Mouse (Mus musculus) frontal cortex, postnatal 10 days (tissue): ENCODE results near the gene Arhgap15.

ENCODE experiments used
- DNase-seq, 2 experiments: peaks; one replicate each; pipeline ENCODE4 v3.0.0; 2022; ENCODE audit warnings: low spot score in 2 of 2, mixed read lengths in 1 of 2

Arhgap15 gene

DNA sequence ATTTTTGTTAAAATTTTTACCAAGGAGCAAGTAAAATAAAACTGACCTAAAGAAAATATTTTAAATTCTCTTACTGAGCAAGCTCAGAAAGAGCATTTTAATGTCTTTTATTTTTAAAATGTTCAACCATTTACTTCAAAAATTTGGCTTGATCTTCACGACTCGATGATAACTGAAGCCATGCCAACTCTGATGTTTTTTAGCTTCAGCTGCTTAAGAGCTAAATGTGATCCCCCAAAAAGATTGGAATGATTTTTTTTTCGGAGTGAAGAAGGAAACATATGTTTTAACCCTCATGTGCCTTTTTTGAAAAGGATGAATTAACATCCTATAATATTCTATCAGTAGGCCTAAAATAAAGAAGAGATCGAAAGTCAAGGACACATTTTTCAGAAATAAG is 605.0 kb downstream of the Arhgap15 start:
- DNase-seq = no peak

DNA sequence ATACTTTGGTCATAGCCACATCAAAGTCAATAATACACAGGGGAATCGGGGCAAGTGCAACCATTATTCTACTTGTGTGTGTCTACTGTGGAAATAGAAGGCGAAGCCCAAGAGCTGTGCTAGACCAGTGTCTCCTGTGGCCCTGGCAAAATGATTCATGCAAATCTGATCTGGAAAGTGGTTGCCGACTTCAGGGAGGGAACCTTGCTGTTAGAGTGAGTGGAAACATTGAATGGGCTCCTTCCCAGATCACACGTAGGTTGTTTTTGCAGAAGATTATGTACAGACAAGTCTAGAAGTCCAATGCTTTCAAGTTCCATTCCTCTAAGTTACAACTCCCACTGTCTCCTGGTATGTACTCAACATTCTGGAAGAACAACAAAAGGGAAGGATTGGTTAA is 606.2 kb downstream of the Arhgap15 start:
- no peak for DNase-seq

GRCm38 (mm10) chr2:44355316-44355715 is 606.7 kb downstream of the Arhgap15 start:
- DNase-seq = no peak

DNA sequence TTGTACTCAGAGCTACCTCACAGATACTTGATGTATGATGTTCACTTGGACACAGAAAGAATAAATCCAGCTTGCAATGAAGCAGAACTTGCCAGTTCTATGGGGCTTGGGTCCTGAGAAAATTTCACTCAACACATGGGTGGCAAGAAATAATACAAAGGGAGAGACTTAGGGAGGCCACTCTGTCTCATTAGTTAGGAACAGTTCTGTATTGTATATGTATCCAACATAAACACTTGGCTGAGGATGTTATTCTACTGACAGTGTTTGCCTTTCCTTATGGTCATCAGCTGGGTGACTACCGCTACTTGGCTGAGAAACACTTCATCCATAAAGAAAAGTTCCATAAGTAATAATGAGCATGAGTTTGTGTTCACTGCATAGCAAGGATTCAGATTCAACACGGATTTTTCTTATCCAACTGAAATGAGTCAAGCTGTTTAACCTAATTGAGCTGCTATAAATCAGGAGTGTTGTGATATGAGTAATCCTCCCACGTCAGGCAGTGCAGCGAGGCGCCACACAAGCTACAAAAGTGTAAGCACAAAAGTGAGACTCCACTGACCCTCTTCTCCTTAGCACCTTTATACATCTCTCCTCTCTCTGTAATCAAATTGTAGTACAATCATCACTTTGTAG is 607.7 kb downstream of the Arhgap15 start:
- no peak for DNase-seq

DNA sequence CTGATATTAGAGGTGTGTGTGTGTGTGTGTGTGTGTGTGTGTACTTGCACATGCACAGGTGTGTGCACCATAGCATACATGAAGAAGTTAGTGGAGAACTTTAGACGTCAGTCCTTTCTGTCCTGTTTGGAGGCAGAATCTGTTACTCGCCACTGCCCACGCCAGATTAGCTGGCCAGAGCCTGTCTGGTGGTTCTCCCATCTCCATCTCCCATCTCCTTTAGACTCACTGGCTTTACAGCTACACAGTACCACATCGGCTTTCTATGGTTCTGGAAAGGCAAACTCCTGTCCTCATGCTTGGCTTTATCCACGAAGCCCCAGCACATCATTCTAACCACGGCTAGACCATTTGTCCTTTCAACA is 608.2 kb downstream of the Arhgap15 start:
- no peak for DNase-seq

DNA sequence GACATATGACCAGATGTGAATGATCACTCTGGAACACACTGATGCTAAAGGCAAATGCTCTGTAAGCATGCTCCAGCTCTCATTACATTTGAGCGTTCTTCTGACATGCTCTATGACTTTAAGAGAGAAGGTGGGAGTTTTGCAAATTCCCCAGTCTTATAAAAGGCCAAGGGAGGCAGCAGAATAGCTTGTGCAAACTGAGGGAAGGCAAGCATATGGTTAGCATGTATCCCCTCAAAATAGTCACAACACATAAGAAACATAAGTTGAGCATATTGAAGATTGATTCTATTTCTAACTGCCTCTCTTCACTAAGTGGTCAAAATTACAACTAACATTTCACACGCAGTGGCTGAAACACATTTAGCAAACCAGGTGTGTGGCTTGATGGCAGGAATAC is 631.6 kb downstream of the Arhgap15 start:
- DNase-seq = no peak

DNA sequence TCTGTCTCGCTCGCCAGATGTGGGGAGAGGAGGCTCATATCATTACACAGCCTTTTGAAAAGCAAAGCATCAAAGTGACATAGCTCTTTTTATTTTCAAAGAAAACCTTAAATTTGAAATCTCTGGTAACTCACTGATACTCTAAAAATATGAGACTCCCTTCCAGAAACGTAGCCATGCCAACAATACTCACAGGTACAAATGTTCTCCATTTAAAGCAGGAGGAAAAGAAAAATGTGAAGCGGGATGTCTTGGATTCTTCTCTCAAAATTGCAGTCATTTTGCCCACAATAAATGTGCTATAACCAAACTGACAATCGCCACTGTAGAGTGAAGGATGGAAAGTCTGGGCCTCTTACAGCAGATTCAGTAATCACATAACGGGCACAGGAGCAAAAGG is 635.9 kb downstream of the Arhgap15 start:
- DNase-seq = no peak

GRCm38 (mm10) chr2:44389556-44389955 is 640.9 kb downstream of the Arhgap15 start:
- DNase-seq = no peak

DNA sequence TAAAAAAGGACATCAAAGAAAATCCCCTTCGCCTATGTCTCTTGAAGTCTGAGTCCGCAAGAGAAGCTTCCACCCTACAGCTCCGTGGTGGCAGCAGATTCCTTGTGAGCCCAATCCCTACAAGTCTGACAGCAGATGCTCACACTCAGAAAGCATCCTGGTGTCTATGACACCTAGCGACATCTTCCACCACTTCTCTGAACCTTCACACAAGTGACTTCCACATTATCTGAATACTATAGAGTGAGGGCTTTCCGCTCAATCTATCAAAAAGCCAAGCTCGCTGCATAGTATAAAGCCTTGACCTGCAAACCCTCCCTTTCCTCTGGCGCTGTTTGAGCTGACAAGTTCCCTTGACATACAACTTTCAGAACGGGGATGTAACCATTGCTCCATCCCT is 645.2 kb downstream of the Arhgap15 start:
- no peak for DNase-seq

DNA sequence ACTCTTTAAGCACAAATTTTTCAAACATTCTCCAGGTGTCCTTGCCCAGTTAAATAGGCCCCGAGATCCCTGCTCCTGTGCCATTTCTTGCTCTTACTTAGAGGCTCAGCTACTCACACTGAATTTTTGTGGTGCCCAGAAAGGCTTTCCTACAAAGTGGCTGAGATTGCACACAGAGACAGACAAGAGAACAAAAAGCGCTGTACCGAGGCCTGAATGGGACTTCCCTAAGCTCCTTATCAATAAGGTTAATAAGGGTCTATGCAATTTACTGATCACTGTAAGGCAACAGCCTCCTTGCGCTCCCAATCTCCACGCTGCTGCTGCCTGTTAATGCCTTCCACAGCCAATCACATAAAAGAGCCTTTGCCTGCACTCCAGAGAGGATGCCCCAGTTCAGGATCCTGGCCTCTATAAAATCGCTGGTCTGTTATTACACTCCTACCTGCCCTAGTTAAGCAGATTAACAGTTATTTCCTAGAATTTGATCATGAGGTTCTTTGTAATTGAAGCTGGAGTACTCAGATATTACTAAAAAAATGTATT is 646.4 kb downstream of the Arhgap15 start:
- no peak for DNase-seq

DNA sequence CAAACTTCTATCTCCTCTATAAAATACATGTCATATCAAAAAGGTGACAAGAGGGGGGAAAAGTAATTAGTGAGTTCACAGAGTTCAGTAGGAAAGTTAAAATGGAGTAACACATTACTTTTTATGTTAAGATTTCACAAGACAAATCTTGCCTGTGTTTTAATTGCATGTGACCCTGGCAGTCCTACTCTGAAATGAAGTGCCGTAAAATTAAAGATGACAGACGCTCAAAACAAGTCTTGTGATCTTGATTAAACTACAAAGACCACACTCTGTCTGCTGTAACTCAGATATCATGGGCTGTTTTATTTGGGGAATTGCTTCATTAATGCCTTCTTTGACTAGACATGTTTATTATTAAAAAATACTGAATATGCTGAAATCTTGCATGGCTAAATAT is 647.0 kb downstream of the Arhgap15 start:
- no peak for DNase-seq

GRCm38 (mm10) chr2:44397209-44397608 is 648.6 kb downstream of the Arhgap15 start:
- DNase-seq = no peak

DNA sequence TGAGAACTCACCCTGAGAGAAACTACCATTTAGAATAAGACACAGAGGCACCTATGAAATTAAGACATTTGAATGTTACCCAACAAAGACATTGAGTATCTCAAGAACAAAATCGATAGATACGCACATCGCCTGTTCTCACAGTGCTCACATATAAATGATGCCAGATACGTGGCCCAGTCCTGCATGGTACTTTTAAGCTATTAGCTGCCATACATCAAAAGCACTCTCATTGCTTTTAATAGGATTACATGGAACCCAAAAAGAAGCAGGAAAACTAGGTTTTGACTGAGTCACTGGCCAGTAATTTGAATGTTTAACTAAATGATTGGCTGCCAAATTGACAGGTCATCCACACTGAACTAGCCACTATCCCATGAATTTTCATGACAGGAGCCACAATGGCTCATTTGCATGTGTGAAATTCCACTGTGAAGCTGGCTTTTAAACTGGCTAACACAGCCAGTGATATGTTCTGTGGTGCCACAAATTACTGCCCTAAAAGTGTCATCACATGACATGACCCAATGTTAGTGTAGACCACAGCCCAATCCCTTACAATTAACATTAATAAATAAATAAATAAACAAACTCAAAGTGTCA is 649.2 kb downstream of the Arhgap15 start:
- no peak for DNase-seq

DNA sequence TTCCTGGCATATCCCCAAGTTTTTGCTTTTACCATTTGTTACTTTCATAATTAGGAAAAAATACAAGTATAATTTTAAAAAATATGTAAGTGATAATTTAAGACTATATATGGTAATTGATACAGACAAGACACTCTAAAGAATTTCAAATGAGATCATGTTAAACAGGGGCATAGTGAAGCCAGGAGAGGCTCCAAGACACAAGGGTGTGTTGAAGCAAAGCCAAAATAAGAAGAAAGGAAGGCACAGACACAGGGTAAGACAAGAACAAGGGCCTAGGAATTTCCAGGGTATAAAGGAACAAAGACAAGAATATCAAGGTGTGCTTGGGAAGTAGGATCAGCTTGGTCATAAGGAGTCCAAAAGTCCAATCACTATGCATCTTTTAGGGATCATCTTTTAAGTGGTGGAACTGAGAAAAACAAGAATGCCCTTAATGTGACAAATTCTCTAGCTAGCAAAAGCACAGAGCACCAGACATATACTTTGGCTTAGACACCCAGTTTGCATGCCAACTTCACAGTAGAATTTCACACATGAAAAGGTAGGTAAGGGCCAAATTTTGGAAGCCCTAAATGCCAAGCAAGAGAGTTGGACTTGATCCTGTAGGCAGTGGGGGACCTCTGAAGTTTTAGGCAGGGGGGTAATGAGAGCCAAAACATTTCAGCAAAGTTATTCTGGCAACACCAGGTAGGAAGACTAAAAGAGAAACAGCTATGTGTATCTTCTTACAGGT is 650.7 kb downstream of the Arhgap15 start:
- no peak for DNase-seq

DNA sequence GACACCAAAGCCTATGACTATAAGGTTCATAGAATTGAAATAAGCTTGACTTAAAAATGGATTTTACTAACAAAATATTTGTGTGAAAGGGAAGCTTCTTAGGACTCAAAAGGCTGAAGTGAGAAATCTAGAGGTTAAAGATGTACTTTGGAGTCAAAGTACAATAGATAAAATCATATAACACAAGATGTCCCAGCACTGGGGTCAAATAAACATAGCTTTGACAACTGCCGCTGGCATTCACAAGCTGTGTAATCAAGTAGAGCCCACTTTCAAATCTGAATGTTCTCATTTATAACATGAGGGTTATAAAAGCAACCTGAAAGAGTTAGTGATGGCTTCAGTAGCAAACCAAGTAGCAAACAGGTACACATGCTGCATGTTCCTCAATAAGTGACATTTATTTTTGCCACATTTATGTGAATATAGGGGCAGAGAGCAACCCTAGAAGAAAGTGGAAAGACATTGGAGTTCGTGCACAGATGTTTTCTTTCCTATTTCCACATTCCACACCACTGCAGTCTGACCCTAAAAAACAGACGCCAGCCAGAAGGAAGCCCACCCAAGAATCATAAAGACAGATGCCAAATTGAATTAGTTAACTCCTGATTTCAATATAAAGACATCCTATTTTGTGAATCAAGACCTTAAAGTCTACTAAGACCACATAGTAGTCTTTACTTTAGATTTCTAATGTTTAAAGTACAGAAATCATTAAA is 653.2 kb downstream of the Arhgap15 start:
- no peak for DNase-seq

GRCm38 (mm10) chr2:44411660-44412059 is 663.0 kb downstream of the Arhgap15 start:
- no peak for DNase-seq

DNA sequence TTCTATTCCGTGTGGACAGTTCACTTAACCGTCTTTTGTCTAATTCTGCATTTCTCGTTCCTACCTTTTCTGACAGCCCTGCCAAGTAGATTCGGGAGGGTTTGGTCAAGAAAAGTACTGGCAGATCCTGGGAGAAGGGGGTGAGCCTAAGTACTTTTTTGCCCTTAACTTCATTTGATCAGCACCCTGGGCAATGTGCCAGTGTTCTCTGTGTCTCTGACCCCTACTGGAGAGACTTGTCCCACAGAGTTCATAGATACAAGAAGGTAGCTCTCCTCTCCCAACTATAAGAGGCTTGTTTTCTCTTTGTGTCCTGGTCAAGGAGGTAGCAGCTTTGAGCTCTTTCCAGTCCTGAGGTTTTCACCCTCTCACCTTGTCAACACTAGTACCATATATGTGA is 667.7 kb downstream of the Arhgap15 start:
- DNase-seq = no peak

DNA sequence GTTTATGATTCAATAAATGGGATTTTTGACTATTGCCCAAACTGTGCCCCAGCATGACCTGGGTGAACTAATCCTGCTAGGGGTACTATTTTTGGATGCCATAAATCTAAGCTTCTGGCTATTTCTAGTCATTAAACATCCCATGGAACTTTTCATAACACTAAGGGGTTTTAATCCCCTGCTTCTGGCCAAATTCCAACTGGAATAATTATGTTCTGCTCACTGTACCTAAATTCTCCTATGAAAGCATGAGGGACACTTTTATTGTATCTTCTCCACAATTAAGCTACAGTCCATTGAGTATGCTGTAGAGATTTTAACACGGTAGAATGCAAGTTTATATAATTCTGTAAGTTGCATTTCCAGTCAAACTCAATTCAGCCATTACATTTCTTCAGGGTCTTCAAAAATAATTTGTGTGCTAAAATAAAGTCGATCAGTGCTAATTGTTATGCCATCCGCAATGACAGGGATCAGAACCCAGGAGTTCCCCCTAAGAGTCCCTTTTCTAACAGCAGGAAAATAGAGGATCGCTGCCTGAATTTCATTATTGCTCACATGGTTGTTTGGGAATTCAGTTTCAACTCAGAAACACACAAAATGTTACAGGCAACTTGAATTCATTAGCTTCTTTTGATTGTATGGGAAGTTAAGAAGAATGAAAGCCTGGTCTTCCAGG is 671.1 kb downstream of the Arhgap15 start:
- DNase-seq = no peak

GRCm38 (mm10) chr2:44430521-44430920 is 681.9 kb downstream of the Arhgap15 start:
- DNase-seq = no peak

- DNase-seq = no peak
Measured at GRCm38 (mm10) chr2:44436652-44437051, 688.0 kb downstream of the Arhgap15 start.

- no peak for DNase-seq
Measured at GRCm38 (mm10) chr2:44437496-44438057, 689.0 kb downstream of the Arhgap15 start.
